Mouse (Mus musculus): ENCODE results near the gene Ung.

Ung gene

DNA sequence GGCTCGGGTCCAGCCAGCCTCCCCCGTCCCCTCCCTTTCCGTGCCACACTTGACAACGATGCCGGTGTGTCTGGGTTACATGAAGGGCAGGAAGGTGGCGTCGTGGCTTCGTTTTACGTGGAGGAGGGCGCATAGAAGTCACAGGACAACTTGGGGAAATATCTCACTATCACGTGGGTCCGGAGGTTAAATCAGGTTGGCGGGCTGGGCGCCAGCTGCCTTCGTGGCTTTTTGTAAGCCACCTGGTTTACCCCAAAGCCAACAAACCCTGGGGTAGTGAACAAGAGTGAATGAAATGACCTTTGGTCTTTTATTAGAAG, 1.3 kb downstream of the Ung start:
- peak; percentile 44 to 59 for DNase-seq

DNA sequence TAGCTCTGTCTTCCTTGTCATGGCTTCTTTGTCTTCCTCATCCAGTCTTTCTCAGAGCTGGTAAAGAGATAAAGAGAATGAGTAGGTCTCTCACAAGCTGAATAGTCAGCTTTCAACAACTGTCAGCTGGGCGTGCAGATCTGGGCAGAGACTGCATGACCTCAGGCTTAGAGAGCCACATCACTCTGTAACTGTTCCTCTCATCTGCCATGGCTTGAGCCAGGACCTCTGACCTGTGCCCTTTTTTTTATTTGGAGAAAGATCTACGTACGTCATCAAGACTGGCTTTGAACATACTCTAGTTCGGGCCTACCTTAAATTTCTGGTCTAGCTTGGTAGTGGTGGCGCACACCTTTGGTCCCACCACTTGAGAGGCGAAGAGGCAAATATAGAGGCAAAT, 2.7 kb downstream of the Ung start:
- DNase-seq = no peak

DNA sequence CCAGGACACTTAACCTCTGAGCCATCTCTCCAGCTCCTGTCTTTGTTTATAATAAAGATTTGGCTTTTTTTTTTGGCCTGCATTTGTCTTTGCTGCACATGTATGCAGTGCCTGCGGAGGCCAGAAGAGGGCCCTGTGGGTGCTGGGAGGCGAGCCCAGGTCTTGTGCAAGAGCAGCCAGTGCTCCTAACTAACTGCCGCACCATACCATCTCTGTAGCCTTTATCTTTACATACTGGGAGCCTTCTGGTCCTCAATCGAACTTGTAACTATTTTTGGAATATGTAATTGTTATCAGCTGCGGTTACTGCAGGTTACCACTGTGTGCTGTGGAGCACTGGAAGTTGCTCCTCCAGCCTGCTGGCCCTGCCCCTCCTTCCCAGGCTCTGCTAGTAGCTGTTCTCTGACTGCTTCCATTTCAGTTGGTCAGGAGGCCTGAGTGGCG, 3.9 kb downstream of the Ung start:
- no peak for DNase-seq

DNA sequence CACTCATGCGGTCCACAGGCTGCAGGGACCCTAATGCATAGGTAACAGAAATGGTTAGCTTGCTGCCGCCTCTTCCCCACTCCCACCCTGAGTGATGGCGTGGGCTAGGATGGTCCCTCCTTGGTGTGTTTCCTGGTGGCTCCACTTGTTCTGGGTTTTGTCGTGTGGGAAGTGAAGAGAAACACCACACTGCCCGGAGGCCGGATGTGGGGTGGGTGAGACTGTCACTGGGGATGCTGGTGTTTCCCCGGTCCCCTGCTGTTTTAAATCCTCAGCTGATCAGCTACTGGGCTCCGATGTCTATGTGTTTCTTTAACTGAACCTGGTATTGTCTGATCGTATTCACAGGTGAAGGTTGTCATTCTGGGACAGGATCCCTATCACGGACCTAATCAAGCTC, 5.3 kb downstream of the Ung start:
- DNase-seq = no peak

DNA sequence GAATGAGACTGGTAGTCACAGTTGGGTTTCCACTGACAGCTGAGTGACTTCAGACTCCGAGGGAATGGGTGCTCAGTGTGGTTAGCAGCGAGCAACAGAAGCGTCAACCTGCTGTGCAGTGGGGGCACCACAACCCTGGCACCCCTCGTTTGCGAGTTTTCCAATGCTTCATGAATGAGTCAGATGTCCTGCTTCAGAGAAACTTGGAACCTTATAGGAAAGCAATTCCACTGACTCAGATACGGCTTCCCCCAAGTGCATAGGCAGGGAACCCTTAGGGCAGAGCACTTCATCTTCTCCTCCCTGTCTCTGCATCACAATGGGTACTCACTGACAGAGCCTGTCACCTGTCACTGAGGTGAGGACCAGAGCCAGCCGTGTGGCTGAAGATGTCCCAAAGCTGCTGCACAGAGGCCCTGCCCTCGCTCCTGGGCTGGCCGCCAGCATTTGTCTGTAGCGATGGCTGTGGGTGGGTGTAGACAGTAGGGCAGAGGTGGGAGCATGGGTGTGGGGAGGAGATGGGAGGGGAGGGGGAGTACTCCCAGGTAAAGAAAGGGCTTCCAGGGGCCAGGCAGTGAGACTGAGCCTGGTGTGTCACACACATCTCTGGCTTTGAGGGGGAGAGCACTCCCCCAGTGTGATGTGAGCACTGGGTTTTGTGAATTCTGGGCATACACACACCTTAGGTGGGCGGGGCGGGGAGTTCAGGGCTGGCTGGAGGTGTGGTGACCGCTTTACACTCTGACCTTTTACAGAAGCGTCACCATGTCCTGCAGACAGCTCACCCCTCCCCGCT, 7.5 kb downstream of the Ung start:
- no peak for DNase-seq

DNA sequence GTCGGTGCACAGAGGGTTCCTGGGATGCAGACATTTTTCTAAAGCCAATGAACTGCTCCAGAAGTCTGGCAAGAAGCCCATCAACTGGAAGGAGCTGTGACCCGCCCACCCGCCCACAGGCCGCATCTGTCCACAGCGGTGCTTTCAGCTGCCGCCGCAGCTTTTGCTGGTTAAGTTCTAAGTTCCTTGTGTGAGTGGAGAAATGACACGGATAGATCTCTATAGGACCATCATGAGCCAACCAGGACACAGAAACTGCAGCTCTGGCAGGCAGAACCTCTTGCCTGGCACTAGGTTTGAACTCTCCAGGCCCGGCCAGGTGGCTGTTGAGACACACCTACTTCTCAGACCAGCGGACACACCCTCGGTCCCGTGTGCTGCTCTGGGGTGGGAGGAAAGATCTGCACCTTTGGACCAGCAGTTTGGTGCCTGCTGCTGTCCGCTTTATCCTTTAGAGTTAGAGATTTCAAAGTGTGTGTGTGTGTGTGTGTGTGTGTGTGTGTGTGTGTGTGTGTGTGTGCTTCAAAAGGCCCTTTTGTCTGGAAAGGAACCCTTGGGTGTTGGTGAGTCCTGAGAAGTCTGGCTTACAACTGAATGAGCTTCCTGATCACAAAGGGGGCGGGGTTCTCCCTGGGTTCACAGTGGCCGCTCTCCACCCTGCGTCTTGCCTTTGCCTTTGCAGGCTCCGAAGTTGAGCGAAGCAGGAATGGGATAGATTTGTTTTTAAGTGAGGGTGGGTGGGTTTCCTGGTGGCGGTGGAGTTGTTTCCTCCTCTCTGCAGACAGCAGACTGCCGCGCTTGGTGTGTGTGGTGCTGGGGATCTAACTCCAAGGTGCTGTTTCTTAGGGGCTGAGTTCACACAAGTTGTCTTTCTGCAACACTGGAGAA, 8.3 kb downstream of the Ung start:
- DNase-seq = no peak

DNA sequence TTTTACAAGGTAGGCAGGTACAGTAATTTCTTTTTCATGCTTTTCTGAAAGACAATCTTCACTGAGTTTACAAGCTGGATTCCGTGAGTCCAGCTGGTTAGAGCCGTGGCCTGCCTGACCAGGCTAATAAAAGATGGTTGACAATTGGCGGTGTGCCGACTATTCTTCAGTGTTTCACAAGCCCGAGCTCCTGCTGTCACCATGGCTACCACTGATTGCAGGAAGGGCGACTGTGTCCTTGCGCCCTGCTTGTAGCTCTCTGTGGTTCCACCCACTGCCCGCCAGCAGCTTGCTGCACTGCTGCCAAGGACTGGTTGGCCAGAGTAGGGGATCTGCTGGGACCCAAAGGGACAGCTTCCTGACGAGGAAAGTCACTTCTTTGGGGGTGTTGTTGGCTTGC, 9.0 kb downstream of the Ung start:
- no peak for DNase-seq

DNA sequence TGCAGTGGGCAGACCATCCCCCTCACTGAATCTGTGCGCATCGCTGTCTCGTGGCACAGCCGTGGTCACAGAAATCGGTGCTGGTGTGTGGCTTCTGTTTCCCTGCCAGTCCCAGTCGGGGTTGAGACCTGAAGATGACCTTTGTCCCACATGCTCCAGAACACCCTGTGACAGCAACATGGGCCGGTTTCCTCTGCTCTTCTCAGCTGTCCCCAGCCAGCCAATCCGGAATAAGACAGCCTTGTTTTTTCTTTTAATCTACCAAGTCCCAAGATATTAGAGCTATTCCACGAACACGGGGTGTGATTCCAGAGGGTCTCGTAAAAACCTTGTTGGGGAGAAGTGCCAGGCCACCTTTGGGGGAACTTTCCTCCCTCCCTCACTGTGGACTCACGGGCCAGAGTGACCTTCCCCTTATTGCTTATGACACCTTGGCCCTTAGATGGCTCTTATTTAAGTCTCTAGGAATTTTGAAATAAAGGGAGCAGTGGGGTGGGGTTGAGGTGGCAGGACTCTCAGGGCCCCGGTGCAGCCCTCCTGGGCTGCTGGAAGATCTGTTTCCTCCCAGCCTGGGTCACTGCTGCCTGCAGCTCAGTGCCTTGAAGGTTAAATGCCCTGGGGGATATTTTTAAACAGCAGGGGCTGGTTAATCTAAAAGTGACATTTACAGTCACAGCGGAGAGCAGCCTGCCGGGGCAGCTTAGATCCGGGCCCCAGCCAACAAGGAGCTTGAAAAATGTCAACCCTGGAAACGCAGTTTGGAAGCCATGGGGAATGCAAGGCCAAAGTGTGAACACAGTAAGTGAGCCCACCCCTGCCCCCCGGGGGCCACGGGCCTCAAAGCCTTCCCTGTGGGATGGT, 16.1 kb downstream of the Ung start, which contains the start of gene Acacb:
Acacb (plus strand) TSS at position 508 of the 861 bp plus-strand sequence.
- DNase-seq = no peak

DNA sequence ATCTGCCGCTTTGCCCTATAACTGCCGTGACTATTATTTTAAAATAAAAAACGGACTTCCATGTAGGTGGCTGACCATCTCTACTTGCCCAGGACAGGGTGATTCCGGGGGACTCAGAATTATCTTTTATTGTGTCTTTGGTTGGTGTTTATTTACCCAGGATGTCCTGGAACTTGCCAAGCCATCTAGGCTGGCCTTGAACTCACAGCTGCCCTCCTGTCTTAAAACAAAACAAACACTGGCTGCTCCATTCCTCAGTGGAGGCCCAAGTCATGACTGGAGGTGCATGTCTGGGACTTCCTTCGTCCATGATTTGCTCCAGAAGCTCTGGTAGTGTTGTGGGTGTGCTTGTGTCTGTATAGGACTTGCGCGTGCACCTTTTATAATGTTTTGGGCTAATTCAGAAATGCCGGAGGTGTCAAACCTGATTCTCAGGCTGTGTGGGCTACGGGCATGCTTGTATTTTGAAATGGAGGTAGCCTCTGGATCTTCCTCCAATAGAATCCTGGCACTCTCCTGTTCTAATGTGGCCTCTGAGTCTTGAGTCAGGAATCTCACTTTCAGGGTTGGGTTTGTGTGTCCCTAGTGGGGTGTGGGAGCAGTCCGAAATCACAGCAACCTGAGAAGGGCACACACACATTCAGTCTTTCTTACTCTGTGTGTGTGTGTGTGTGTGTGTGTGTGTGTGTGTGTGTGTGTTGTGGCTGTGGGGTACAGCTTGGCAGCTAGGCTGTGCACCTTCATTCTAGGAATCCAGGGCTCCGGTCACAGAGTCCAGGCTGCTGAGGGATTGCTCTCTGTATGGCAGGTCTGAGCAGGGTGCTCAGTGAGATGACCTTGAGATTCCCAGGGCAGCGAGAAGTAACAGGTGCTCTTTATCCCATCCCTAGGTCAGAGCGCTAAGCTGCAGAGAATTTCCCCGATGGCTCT, 17.1 kb downstream of the Ung start:
- no peak for DNase-seq

DNA sequence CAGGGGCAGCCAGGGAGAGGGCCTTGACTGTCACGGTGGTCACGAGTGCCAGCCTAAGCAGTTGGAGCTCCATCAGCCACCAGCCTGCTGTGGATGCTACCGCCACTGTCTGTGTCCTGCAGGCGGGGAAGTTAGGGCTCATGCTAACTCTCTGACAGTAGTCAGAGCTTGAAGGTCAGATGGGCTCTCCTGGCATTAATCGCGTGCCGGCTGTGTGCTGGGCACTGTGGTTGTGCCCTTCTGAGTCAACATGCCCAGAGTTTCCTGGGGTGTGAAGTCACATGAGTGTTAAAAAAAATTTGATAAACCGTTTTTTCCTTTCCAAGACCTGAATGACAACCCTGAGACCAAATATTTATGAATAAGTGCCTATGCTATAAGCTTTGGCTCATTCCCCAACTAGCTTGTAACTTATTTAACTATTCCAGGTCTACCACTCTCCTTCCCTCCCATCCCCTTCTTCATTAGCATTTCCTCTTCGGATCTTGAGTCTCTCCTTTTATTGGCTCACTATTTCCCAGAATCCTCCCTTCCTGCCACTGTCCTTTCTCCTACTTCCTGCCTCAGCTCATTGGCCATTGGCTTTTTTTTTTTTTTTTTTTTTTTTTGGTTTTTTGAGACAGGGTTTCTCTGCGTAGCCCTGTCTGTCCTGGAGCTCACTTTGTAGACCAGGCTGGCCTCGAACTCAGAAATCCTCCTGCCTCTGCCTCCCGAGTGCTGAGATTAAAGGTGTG, 22.3 kb downstream of the Ung start:
- DNase-seq = no peak

DNA sequence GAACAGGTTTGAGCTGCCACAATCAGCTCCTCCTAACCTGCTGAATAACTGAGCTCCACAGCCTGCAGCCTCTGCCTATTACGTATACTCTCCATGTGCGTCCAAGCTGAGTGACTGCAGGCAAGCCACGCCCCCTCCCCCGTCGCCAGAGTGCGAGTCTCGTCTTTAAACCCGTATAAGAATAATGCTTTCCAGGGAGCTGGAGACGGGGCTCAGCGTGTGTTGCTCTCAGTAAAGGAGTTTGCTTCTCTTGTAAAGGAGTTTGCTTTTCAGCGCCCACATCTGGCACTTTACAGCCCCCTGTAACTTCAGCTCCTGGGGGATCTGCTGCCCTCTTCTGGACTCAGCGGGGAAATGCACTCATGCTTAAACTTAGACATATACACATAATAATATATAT, 23.3 kb downstream of the Ung start:
- no peak for DNase-seq

DNA sequence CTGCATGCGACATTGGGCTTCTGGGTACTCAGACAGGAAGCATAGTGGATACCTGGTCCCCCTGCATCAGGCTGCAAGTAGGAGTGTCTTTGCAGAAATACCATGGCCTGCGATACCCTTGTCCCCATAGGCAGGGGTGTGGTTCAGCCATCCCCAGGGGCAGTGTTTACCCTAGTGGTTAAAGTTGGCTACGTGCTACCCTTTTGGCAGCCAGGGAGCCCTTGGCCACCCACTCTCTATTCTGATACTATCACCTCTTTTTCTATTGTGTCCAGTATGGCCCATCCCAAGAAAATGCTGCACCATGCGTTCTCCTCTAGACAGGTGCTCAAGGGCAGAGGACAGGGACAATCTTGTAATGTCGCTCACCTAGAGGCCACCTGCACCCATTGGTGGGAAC, 24.6 kb downstream of the Ung start:
- no peak for DNase-seq

DNA sequence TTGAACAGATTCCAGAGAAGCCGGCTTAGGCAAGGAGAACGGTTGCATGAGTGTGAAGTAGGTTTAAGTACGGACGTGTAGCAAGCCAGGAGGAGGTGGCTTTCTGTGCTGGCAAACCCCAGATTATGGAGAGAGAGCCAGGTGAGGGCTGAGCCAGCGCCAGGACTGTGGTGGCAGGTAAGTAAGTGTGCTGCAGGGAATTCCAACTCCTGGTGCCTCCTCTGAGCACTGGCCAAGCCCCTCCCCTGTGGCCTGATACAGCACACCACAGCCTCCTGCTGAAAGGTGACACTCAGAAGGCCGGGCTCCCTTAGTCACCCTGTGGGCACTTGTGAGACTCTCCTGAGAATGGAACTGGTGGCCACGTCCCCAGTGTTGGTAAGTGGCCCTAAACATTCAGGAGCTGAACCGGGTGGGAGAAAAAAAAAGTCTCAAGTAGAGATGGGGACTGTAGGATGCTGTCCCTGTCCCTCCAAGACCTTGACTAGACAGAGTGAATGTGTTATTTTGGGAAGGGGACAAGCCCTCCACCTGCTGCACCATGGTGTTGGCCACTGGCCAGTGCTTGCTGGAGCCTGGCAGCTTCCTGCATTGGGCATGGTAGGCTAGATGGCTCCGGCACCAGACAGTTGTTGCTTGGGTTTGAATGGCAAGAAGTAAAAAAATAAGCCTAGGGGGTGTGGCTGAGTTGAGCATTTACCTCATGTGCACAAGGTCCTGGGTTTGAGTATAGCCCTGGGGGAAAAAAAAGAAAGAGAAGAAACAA, 25.2 kb downstream of the Ung start:
- no peak for DNase-seq

DNA sequence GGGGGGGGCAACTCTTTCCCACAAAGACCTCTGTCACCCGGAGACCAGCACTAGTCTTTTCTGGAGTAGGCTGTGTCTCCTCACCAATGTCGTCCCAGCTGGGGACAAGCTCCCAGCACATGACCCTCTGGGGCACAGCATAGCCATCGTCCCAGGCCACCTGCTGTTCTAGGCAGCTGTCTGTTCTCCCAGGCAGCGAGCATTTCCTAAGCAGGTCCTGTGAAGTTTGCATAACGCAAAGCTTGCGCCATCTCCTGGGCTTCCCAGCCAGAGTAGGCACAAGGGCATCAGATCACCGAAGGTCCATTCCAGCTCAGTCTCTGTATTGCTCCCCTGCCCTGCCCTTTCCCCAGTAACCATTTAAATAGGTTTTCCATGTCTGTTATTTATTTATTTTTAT, 27.1 kb downstream of the Ung start:
- no peak for DNase-seq

DNA sequence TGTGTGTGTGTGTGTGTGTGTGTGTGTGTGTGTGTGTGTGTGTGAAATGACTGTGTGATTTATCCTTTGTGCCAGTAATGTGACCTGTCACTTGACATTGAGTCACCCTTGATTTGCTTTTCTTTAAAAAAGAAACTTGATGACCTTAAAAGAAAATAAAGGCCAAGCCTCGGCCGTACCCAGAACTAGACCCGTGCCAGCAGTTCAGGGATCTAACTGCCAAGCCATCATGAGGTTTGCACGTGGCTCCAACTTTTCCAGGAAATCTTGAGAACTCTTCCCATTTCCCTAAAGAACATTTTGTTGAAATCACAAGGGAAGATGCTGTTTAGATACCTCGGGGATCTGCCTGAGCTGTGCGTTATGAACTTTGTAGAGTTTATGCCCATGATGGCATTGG, 31.2 kb downstream of the Ung start:
- DNase-seq = no peak

DNA sequence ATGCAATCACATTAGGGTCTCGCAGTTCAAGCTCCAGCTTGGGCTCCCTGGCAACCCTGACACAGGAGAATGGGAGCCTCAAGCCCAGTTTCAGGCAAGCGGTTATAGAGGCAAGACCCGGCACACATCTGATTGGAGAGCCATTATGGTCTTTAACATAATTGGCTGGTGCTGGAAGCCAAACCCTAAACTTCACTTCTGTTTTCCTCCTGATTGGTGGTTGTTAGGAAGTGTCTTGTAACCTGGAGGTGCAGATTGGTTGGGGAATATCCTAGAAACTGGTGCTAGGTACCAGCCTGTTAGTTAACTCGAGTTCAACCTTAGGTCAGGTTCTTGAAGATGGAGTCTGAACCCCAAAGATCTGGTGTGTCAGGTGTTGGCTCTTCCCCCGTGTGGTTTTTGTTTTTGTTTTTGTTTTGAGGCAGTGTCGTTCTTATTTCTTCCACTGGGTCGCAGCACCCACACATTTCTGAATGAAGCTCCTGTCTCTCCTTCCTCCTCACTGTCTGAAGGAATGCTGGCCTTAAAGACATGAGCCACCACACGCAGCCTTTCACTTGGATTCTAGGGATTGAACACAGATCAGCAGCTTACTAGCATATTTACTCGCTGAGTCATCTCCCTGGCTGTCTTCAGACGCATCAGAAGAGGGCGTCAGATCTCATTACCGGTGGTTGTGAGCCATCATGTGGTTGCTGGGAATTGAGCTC, 32.1 kb downstream of the Ung start:
- DNase-seq = no peak

DNA sequence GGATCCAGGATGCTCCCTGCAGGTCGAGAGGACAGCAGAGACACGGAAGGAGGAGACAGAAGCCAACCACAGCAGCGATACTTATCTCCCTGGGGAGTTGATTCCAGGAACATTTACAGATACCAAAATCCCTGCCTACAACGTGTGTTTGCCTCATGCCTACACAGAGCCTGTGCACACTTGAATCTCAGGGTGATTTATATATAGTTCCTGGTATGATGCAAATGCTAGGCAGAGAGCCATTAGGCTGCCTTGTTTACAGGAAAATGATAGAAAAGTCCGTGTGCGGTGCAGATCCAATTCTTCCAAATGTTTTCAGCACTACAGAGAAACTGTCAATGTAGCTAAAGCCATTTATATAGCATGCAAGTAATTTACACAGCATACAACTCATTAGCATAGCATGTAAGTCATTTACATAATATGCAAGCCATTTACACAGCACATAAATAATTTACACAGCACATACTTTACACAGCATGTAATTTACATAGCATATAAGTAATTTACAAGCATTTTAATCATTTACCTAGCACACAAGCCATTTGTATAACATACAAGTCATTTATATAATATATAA, 33.0 kb downstream of the Ung start:
- DNase-seq = no peak

DNA sequence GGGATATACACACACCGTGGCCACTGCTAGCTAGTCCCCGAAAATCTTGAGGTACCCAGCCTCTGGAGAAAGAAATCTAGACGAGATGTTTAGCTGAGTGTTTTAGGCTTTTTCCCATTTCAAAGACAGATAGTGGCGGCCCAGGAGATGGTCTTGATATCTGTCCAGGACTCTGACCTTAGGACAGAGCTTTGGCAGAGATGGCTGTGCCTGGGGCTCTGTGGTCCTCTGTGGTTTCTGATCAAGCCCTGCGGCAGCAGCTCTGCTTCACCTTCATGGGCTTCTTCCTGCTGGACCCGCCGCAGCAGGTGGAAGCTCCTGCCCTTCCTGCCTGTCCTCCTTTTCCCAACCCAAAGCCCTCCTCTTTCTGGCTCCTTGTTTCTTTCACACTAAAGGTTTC, 40.2 kb downstream of the Ung start:
- DNase-seq = no peak

DNA sequence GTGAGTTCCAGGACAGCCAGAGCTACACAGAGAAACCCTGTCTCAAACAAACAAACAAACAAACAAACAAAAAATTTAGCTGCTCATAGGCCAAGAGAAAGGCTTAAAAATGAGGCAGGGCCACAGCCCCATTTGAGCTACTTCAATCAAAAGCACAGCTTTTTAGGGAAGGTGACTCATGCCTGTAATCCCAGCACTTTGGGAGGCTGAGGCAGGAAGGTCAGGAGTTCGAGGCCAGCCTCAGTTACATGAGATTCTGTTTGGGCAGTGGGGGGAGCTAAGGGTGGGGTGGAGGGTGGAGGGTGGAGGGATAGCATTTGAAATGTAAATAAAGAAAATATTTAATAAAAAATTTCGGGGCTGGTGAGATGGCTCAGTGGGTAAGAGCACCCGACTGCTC, 42.8 kb downstream of the Ung start:
- DNase-seq = no peak

DNA sequence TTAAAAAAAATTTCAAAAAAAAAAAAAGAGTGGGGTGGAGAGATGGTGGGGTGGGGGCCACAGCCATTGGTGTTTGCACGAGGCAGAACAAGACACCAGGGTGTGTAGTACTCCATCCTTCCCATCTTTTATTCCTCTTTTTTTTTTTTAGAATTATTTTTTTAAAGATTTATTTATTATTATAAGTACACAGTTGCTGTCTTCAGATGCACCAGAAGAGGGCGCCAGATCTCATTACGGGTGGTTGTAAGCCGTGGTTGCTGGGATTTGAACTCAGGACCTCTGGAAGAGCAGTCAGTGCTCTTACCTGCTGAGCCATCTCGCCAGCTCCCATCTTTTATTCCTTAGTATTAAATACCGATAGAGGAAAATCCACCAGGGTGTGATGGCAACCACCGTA, 43.3 kb downstream of the Ung start:
- no peak for DNase-seq

All from thymus, adult 18-20 months (tissue).